Mouse (Mus musculus): ENCODE data around the gene Sncb. TPM values are rescaled to one million over a fixed set of nuclear protein-coding genes. Genes with fewer than 3 reads are reported as not detected.

Sncb gene
- polyA plus RNA-seq (2014; fragmentation: Nextera tagmentation; extraction: Ambion mirVana): 25.7 and 31.8 TPM in 2 replicates

DNA sequence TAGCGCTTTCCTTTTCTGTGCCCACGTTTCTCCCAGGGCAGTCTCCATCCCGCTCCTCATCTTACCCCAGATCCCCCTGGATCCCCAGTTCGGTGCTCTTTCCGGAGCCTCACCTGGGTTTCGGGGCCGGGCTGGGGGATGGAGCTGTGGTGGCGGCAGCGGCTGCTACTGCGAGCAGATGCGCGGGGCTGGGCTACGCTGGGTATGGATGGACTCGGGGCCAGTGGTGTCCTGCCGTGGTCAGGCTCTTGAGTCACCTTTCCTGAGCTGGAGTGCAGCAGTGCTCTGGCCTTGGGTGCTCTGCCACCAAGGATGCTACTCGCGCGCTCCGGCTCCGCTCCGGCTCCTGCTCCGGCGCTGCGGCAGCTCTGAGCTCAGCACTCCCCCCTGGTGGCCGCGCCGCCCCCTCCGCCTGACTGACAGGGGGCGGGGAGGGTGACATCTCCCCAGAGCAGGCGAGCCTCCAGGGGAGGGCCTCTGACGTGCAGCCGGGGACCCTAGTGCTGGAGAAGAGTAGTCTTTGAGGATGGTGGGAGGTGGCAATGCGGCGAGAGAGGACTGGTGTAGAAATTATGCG, at the start of gene Sncb:
Sncb (minus strand) TSS at position 404 of the 577 bp plus-strand sequence.
- peak within 1 kb of the TSS; percentile 89 for H3K4me2 ChIP-seq (ENCODE audit: low read length)
- peak within 1 kb of the TSS; percentile 45 for H3K4me3 ChIP-seq (ENCODE audit: low read depth, low read length)
- ATAC-seq (peak; percentile 91), DNase-seq (ENCODE audit: low spot score) (peak; percentile 82)
- no peaks in the 10 kb centered on the region for H3K9me3 ChIP-seq (replicated peaks; ENCODE audit: control insufficient read depth, low read length)
- no peak within 1 kb of the TSS for H3K27ac ChIP-seq (ENCODE audit: low read depth, low read length)
- 1% methylated on average over 35 of the region's 35 CpGs for WGBS
- no peaks in the 10 kb centered on the region for H3K36me3 ChIP-seq (ENCODE audit: control insufficient read depth, insufficient read depth, low read length)
- peak within 1 kb of the TSS; percentile 68 for H3K9ac ChIP-seq (ENCODE audit: low read length)
- H3K4me1 ChIP-seq (ENCODE audit: control insufficient read depth, insufficient read depth, low read length): 0 out of 2 replicates have a peak, but pooled peaks cover 3% of the 10 kb centered on the region
- H3K27me3 ChIP-seq (replicated peaks; ENCODE audit: control insufficient read depth, insufficient read depth, low read length): peaks cover 27% of the 10 kb centered on the region

- peaks cover 3% of the 10 kb centered on the region for H3K4me1 ChIP-seq (ENCODE audit: control insufficient read depth, insufficient read depth, low read length)
- H3K36me3 ChIP-seq (ENCODE audit: control insufficient read depth, insufficient read depth, low read length): no peaks in the 10 kb centered on the region
- no peak overlapping the region for H3K4me2 ChIP-seq (ENCODE audit: low read length)
- H3K27ac ChIP-seq (ENCODE audit: low read depth, low read length): no peak overlapping the region
- no peak overlapping the region for H3K4me3 ChIP-seq (ENCODE audit: low read depth, low read length)
- H3K9ac ChIP-seq (ENCODE audit: low read length): no peak overlapping the region
- no peak for DNase-seq (ENCODE audit: low spot score)
- H3K9me3 ChIP-seq (replicated peaks; ENCODE audit: control insufficient read depth, low read length): no peaks in the 10 kb centered on the region
- WGBS: 90% methylated on average over 9 of the region's 9 CpGs
- no peaks in the 10 kb centered on the region for H3K27me3 ChIP-seq (replicated peaks; ENCODE audit: control insufficient read depth, insufficient read depth, low read length)
- no peak for ATAC-seq
Observed at GRCm38 (mm10) chr13:54813381-54813780, 47.0 kb upstream of the Sncb start.

- ATAC-seq (no peak), DNase-seq (ENCODE audit: low spot score) (no peak)
- Histone ChIP-seq H3K4me1 (ENCODE audit: control insufficient read depth, insufficient read depth, low read length) (no peaks in the 10 kb centered on the region), H3K4me3 (ENCODE audit: low read depth, low read length) (no peak overlapping the region), H3K9ac (ENCODE audit: low read length) (no peak overlapping the region), H3K36me3 (ENCODE audit: control insufficient read depth, insufficient read depth, low read length) (no peaks in the 10 kb centered on the region), H3K27ac (ENCODE audit: low read depth, low read length) (no peak overlapping the region), H3K27me3 (replicated peaks; ENCODE audit: control insufficient read depth, insufficient read depth, low read length) (no peaks in the 10 kb centered on the region), H3K4me2 (ENCODE audit: low read length) (no peak overlapping the region), H3K9me3 (replicated peaks; ENCODE audit: control insufficient read depth, low read length) (no peaks in the 10 kb centered on the region)
- 71% methylated on average over 7 of the region's 7 CpGs for WGBS
Observed at GRCm38 (mm10) chr13:54811476-54811875, 45.1 kb upstream of the Sncb start.

GRCm38 (mm10) chr13:54808067-54808466, 41.7 kb upstream of the Sncb start:
- Histone ChIP-seq H3K36me3 (ENCODE audit: control insufficient read depth, insufficient read depth, low read length) (no peaks in the 10 kb centered on the region), H3K4me3 (ENCODE audit: low read depth, low read length) (no peak overlapping the region), H3K9me3 (replicated peaks; ENCODE audit: control insufficient read depth, low read length) (no peaks in the 10 kb centered on the region), H3K27ac (ENCODE audit: low read depth, low read length) (no peak overlapping the region), H3K4me2 (ENCODE audit: low read length) (no peak overlapping the region), H3K27me3 (replicated peaks; ENCODE audit: control insufficient read depth, insufficient read depth, low read length) (no peaks in the 10 kb centered on the region), H3K4me1 (ENCODE audit: control insufficient read depth, insufficient read depth, low read length) (no peaks in the 10 kb centered on the region), H3K9ac (ENCODE audit: low read length) (no peak overlapping the region)
- WGBS: 85% methylated on average over 12 of the region's 12 CpGs
- ATAC-seq: no peak
- DNase-seq (ENCODE audit: low spot score): no peak

DNA sequence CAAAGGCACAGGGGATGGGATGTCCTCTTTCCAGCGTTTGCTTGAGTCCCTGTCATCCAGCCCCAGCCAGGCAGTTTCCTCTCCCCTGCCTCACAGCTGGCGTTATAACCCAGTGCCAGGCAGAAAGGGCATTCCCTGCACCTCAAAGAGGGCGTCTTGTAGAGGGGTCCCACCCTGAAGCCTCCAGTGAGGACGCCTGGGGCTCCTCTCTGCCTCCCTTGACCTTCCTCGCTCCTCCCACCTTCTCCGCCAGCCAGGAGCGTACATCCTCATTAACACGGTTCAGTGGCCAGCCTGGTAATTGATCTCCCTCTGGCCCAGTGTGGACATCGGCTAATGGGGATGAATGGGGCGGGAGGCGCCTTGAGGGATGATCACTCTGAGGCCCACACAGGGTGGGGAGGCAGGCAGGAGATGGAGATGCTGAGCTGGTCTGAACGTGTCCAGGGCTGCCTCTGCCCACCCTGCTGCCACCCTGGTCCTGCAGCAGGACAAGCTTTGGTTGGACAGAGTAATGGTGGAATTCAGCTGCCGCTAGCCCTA, 40.1 kb upstream of the Sncb start:
- Histone ChIP-seq H3K9ac (ENCODE audit: low read length) (no peak overlapping the region), H3K9me3 (replicated peaks; ENCODE audit: control insufficient read depth, low read length) (no peaks in the 10 kb centered on the region), H3K4me2 (ENCODE audit: low read length) (no peak overlapping the region), H3K4me1 (ENCODE audit: control insufficient read depth, insufficient read depth, low read length) (no peaks in the 10 kb centered on the region), H3K4me3 (ENCODE audit: low read depth, low read length) (no peak overlapping the region), H3K36me3 (ENCODE audit: control insufficient read depth, insufficient read depth, low read length) (no peaks in the 10 kb centered on the region), H3K27me3 (replicated peaks; ENCODE audit: control insufficient read depth, insufficient read depth, low read length) (no peaks in the 10 kb centered on the region), H3K27ac (ENCODE audit: low read depth, low read length) (no peak overlapping the region)
- no peak for DNase-seq (ENCODE audit: low spot score)
- ATAC-seq: no peak
- 12% methylated on average over 13 of the region's 13 CpGs for WGBS

DNA sequence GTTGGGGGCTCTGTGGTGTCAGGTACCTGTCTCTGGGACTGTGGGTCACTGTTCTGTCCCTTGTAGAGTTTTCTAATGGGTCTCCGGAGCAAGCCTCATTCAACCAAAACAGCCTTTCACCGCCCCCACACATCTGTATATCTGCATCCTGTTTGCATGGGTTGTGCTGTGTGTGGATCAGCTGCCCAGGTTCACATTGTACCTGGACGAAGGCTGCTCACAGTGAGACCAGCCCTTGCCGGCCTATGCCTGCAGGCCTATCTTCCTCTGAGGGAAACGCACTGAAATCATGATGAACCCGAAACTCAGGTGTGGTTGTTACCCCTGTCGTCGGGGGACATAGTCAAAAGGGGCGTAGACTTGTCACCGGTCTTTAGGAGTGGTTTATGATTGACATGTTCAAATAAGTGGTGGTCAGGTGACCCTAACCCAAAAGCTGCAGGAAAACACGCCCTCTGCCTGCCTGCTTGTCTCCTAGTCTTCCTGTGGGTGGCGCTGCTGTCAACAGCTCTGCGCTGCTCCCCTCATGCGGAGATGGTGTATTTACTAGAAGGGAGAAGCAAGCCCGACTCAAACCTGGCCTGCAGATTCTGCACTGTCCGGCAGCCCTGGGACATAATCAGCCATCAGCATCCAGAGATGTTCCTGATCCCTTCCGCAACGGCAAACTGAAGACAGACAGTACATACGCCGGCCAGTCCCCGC, 38.9 kb upstream of the Sncb start:
- no peaks in the 10 kb centered on the region for H3K4me1 ChIP-seq (ENCODE audit: control insufficient read depth, insufficient read depth, low read length)
- ATAC-seq (peak; percentile 42; the same call in 1 of the 2 replicates), DNase-seq (ENCODE audit: low spot score) (peak; percentile 65)
- H3K36me3 ChIP-seq (ENCODE audit: control insufficient read depth, insufficient read depth, low read length): no peaks in the 10 kb centered on the region
- no peak overlapping the region for H3K27ac ChIP-seq (ENCODE audit: low read depth, low read length)
- WGBS: 37% methylated on average over 21 of the region's 21 CpGs
- no peak overlapping the region for H3K4me3 ChIP-seq (ENCODE audit: low read depth, low read length)
- no peak overlapping the region for H3K4me2 ChIP-seq (ENCODE audit: low read length)
- no peaks in the 10 kb centered on the region for H3K27me3 ChIP-seq (replicated peaks; ENCODE audit: control insufficient read depth, insufficient read depth, low read length)
- H3K9ac ChIP-seq (ENCODE audit: low read length): no peak overlapping the region
- H3K9me3 ChIP-seq (replicated peaks; ENCODE audit: control insufficient read depth, low read length): no peaks in the 10 kb centered on the region

DNA sequence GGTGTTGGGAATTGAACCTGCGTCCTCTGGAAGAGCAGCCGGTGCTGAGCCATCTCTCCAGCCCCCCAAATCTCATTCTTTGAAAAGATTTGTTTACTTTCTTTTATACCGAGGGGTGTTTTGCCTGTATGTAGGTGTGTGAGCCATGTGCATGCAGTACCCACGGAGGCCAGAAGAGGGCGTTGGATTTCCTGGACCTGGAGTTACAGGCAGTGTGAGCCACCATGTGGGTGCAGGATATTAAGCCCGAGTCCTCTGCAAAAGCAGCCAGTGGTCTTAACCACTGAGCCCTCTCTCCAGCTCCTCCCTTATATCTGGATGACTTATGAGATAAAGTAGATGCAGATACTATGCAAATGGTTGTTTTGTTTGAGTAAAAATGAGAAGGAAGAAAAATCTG, 36.6 kb upstream of the Sncb start:
- H3K27me3 ChIP-seq (replicated peaks; ENCODE audit: control insufficient read depth, insufficient read depth, low read length): no peaks in the 10 kb centered on the region
- DNase-seq (ENCODE audit: low spot score) (no peak), ATAC-seq (no peak)
- no peak overlapping the region for H3K27ac ChIP-seq (ENCODE audit: low read depth, low read length)
- 84% methylated on average over 6 of the region's 6 CpGs for WGBS
- H3K4me2 ChIP-seq (ENCODE audit: low read length): no peak overlapping the region
- H3K36me3 ChIP-seq (ENCODE audit: control insufficient read depth, insufficient read depth, low read length): no peaks in the 10 kb centered on the region
- H3K9ac ChIP-seq (ENCODE audit: low read length): no peak overlapping the region
- no peaks in the 10 kb centered on the region for H3K4me1 ChIP-seq (ENCODE audit: control insufficient read depth, insufficient read depth, low read length)
- H3K9me3 ChIP-seq (replicated peaks; ENCODE audit: control insufficient read depth, low read length): no peaks in the 10 kb centered on the region
- no peak overlapping the region for H3K4me3 ChIP-seq (ENCODE audit: low read depth, low read length)

DNA sequence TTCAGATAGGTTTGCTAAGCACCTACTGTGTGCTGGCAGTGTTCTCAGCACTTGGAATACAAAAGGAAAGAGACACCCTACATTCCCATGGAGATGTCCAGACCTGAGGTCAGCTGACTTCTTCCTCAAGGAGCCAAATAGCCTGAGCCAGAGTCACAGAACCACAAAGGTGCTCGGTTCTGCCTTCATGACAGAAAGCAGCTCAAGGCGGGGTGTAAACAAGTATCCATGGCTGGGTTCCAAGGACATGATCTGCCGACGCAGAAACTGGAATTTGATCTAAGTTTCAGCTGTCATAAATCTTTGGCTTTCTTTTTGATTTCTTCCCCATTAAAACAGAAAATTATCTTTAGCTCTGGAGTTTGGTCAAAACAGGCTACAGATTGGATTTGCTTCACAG, 33.8 kb upstream of the Sncb start:
- H3K9me3 ChIP-seq (replicated peaks; ENCODE audit: control insufficient read depth, low read length): no peaks in the 10 kb centered on the region
- no peak overlapping the region for H3K4me2 ChIP-seq (ENCODE audit: low read length)
- no peak overlapping the region for H3K4me3 ChIP-seq (ENCODE audit: low read depth, low read length)
- ATAC-seq (no peak), DNase-seq (ENCODE audit: low spot score) (no peak)
- no peak overlapping the region for H3K27ac ChIP-seq (ENCODE audit: low read depth, low read length)
- 64% methylated on average over 4 of the region's 4 CpGs for WGBS
- H3K27me3 ChIP-seq (replicated peaks; ENCODE audit: control insufficient read depth, insufficient read depth, low read length): no peaks in the 10 kb centered on the region
- H3K4me1 ChIP-seq (ENCODE audit: control insufficient read depth, insufficient read depth, low read length): no peaks in the 10 kb centered on the region
- H3K36me3 ChIP-seq (ENCODE audit: control insufficient read depth, insufficient read depth, low read length): no peaks in the 10 kb centered on the region
- H3K9ac ChIP-seq (ENCODE audit: low read length): no peak overlapping the region

DNA sequence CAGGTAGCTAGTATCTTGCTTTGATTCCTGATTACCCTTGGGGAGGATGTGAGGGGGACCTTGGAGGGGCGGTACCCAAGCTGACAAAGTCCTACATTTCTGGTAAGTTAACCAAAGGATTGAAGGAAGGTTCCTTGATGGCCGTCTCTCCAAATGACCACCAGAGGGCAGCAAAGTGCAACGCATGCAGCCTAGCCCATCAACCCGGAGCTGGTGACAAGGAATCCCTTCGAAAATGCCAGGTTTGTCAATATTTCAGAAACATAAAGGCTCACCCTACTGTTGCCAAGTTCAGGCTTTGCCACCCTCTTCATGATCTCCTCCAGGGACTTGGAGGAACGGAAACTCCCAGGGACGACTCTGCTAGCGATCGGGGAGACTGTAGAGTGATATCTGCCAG, 33.3 kb upstream of the Sncb start:
- H3K4me2 ChIP-seq (ENCODE audit: low read length): no peak overlapping the region
- H3K4me3 ChIP-seq (ENCODE audit: low read depth, low read length): no peak overlapping the region
- no peaks in the 10 kb centered on the region for H3K9me3 ChIP-seq (replicated peaks; ENCODE audit: control insufficient read depth, low read length)
- no peaks in the 10 kb centered on the region for H3K36me3 ChIP-seq (ENCODE audit: control insufficient read depth, insufficient read depth, low read length)
- ATAC-seq: peak; percentile 70
- no peak overlapping the region for H3K9ac ChIP-seq (ENCODE audit: low read length)
- H3K4me1 ChIP-seq (ENCODE audit: control insufficient read depth, insufficient read depth, low read length): no peaks in the 10 kb centered on the region
- peak; percentile 92 for DNase-seq (ENCODE audit: low spot score)
- H3K27me3 ChIP-seq (replicated peaks; ENCODE audit: control insufficient read depth, insufficient read depth, low read length): no peaks in the 10 kb centered on the region
- 29% methylated on average over 9 of the region's 9 CpGs for WGBS
- H3K27ac ChIP-seq (ENCODE audit: low read depth, low read length): no peak overlapping the region
